Mouse (Mus musculus) brain, embryonic 14.5 days (tissue): ENCODE measurements around the gene Clasp2.

Source experiments
- CTCF ChIP-seq: fragments of 200-500 bp; IDR thresholded peaks from 2 replicates; pipeline ENCODE4 v1.5.1; 2012; ENCODE audit warnings: inconsistent platforms, mild to moderate bottlenecking, moderate library complexity, borderline replicate concordance; ENCODE audit not compliant: insufficient read depth, insufficient read length; ENCODE audit errors: extremely low read depth
- POLR2A ChIP-seq: fragments of 200-500 bp; IDR thresholded peaks from 2 replicates; pipeline ENCODE4 v1.6.1; 2012; ENCODE audit warnings: mild to moderate bottlenecking, inconsistent platforms, borderline replicate concordance; ENCODE audit not compliant: poor library complexity, insufficient read depth, insufficient read length, severe bottlenecking; ENCODE audit errors: extremely low read depth

DNA sequence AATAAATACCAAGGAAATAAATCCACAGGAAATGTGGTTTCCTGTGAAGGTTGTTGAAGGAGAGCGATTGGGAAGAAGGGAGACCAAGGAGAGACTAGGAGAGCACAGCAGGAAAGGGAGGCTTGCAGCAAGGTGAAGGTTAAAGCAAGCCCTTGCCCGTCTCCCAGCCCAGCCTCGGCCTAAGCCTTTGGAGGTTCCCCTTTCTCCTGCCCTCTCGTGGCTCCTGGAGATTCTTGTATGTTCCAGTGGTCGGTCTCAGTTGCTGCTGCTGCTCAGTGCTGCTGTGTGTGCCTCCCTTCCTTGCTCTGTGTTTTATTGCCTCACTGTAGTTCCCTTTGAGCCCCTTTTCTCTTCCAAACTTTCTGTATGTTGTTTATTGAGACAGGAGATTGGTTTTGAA is 42.4 kb downstream of the Clasp2 start:
- no peak for TF ChIP-seq POLR2A
- TF ChIP-seq CTCF = no peak
